Mouse (Mus musculus) kidney, embryonic 14.5 days (tissue): ENCODE results near the gene Piwil1. TPM values are rescaled to one million over a fixed set of nuclear protein-coding genes. Genes with fewer than 3 reads are reported as not detected.

Experiments used
- ATAC-seq: fragments of 200-750 bp; cut with Nextera tagmentation; 2 replicates; pipeline ENCODE4 v1.8.0; 2017; ENCODE audit warnings: moderate number of reproducible peaks, mild to moderate bottlenecking, moderate TSS enrichment, moderate library complexity; ENCODE audit not compliant: low FRiP score, low TSS enrichment
- H3K27ac ChIP-seq: fragments of 300-500 bp; sonication (generic); 2 replicates; pipeline ENCODE4 v1.5.1; 2014; ENCODE audit warnings: low read depth, mild to moderate bottlenecking, low read length, moderate library complexity, mixed read lengths
- H3K27me3 ChIP-seq: fragments of 300-500 bp; sonication (generic); 2 replicates; pipeline ENCODE4 v1.6.1; 2014; ENCODE audit warnings: mild to moderate bottlenecking, low read length; ENCODE audit not compliant: control insufficient read depth, insufficient read depth
- H3K36me3 ChIP-seq: fragments of 300-500 bp; sonication (generic); 2 replicates; pipeline ENCODE4 v1.6.1; 2014; ENCODE audit warnings: low read length, mixed read lengths; ENCODE audit not compliant: control insufficient read depth, insufficient read depth
- H3K4me1 ChIP-seq: fragments of 300-500 bp; sonication (generic); 2 replicates; pipeline ENCODE4 v1.6.1; 2014; ENCODE audit warnings: low read length, mixed read lengths; ENCODE audit not compliant: control insufficient read depth, insufficient read depth
- H3K4me2 ChIP-seq: fragments of 300-500 bp; sonication (generic); replicated peaks from 2 replicates; pipeline ENCODE4 v1.6.1; 2014; ENCODE audit warnings: low read depth, mild to moderate bottlenecking, low read length
- H3K4me3 ChIP-seq: fragments of 300-500 bp; sonication (generic); 2 replicates; pipeline ENCODE4 v1.5.1; 2014; ENCODE audit warnings: mild to moderate bottlenecking, low read length
- H3K9ac ChIP-seq: fragments of 300-500 bp; sonication (generic); 2 replicates; pipeline ENCODE4 v1.6.1; 2014; ENCODE audit warnings: low read depth, mild to moderate bottlenecking, low read length, moderate library complexity
- H3K9me3 ChIP-seq: fragments of 300-500 bp; sonication (generic); 2 replicates; pipeline ENCODE4 v1.6.1; 2016; ENCODE audit warnings: low read length; ENCODE audit not compliant: control insufficient read depth
- WGBS: fragments of 180-500 bp; shearing (Covaris S2); extraction: QIAGEN DNeasy Blood & Tissue Kit; methylation state at CpG from one replicate; pipeline ENCODE4 v1.1.7; 2014; 5-methylcytosine and 5-hydroxymethylcytosine counted together
- polyA plus RNA-seq: library from polyadenylated mRNA; unstranded; fragments of >200 nt; fragmentation: Nextera tagmentation; extraction: Ambion mirVana; gene quantifications from 2 replicates; pipeline ENCODE4 v1.2.1, GENCODE M21; 2014

Gene Piwil1
- polyA plus RNA-seq, 1 experiment from 2014 or later: not detected

DNA sequence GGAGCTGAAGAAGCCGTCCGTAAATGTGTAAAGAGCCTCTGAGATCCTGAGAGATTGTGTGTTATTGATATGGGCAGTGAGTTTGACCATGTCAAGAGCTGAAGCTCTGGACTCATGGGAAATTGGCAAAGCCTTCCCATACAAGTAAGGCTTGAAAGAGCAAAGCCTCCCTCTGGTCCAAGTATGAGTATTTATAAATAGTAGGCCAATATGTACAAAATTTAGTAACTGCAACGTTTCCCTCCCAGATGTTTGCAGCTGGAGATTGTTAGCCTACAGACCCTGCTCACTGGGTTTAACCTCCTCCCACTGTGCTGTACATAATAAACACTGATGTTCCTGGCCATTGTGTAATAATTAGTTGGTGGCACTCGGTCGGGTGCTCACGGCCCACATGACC lies 24.5 kb upstream of the Piwil1 start:
- Histone ChIP-seq H3K9me3 (no peaks in the 10 kb centered on the region), H3K4me2 (no peak overlapping the region), H3K4me3 (no peak overlapping the region), H3K4me1 (no peaks in the 10 kb centered on the region), H3K9ac (no peak overlapping the region), H3K27me3 (no peaks in the 10 kb centered on the region), H3K36me3 (no peaks in the 10 kb centered on the region), H3K27ac (no peak overlapping the region)
- ATAC-seq: no peak
- WGBS: 81% methylated on average over 6 of the region's 6 CpGs

- H3K27ac ChIP-seq: no peak overlapping the region
- H3K4me2 ChIP-seq: no peak overlapping the region
- H3K9ac ChIP-seq: no peak overlapping the region
- H3K27me3 ChIP-seq: no peaks in the 10 kb centered on the region
- peaks cover 4% of the 10 kb centered on the region; the same call in 1 of the 2 replicates for H3K9me3 ChIP-seq
- no peaks in the 10 kb centered on the region for H3K36me3 ChIP-seq
- 45% methylated on average over 5 of the region's 5 CpGs for WGBS
- H3K4me1 ChIP-seq: 0 out of 2 replicates have a peak, but pooled peaks cover 3% of the 10 kb centered on the region
- H3K4me3 ChIP-seq: no peak overlapping the region
- no peak for ATAC-seq
These were observed 20.9 kb upstream of the Piwil1 start for GRCm38 (mm10) chr5:128681456-128681855.

DNA sequence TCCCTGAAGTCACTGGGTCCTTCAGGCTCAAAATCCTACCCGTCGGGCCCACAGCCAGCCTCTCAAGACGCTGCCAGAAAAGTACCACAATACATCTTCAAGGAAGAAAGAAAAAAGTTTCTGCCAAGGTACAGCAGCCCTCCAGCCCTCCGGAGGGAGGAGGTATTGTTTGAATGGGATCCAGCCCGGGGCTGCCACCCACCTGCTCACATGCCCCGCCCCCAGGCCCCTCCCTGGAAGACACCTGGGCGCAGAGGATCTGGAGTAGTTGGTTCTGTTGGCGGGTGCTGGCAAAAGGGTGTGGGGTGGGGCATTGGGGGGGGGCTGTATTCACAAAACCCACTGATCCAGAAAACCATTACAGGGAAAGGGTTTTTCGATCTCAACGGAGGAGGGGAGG lies 18.1 kb upstream of the Piwil1 start:
- H3K4me3 ChIP-seq: peak overlapping the region; percentile 9; the same call in 1 of the 2 replicates
- peaks cover 7% of the 10 kb centered on the region; the same call in 1 of the 2 replicates for H3K9me3 ChIP-seq
- no peak overlapping the region for H3K9ac ChIP-seq
- H3K27ac ChIP-seq: no peak overlapping the region
- no peaks in the 10 kb centered on the region for H3K27me3 ChIP-seq
- WGBS: 9% methylated on average over 10 of the region's 10 CpGs
- 0 out of 2 replicates have a peak, but pooled peaks cover 3% of the 10 kb centered on the region for H3K4me1 ChIP-seq
- H3K4me2 ChIP-seq: peak overlapping the region; percentile 27
- ATAC-seq: peak; percentile 70; the same call in 1 of the 2 replicates
- H3K36me3 ChIP-seq: no peaks in the 10 kb centered on the region

GRCm38 (mm10) chr5:128684621-128685020 lies 17.7 kb upstream of the Piwil1 start:
- H3K4me3 ChIP-seq: no peak overlapping the region; the same call in 1 of the 2 replicates
- 0 out of 2 replicates have a peak, but pooled peaks cover 3% of the 10 kb centered on the region for H3K4me1 ChIP-seq
- H3K27ac ChIP-seq: no peak overlapping the region
- no peak overlapping the region for H3K9ac ChIP-seq
- WGBS: 12% methylated on average over 15 of the region's 15 CpGs
- H3K36me3 ChIP-seq: no peaks in the 10 kb centered on the region
- H3K9me3 ChIP-seq: peaks cover 7% of the 10 kb centered on the region; the same call in 1 of the 2 replicates
- peak overlapping the region; percentile 27 for H3K4me2 ChIP-seq
- H3K27me3 ChIP-seq: no peaks in the 10 kb centered on the region
- ATAC-seq: peak; percentile 76

DNA sequence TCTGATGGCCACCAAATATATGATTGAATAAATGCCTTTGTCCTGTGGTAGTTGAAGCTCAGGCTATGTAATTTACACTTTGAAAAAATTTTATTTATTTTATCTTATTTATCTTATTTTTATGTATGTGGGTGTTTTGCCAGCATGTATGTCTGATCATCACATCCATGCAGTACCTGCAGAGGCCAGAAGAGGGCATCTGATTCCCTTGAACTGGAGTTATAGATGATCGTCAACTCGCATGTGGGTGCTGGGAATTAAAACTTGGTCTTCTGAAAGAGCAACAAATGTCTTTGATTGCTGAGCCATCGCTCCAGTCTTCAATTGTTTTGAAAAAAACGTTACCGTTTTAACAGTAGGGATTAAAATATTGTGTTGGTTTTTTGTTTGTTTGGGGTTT lies 15.2 kb upstream of the Piwil1 start:
- WGBS: 90% methylated on average over 5 of the region's 5 CpGs
- H3K4me1 ChIP-seq: 0 out of 2 replicates have a peak, but pooled peaks cover 3% of the 10 kb centered on the region
- no peaks in the 10 kb centered on the region for H3K36me3 ChIP-seq
- H3K4me3 ChIP-seq: no peak overlapping the region
- H3K27me3 ChIP-seq: no peaks in the 10 kb centered on the region
- no peak for ATAC-seq
- no peak overlapping the region for H3K4me2 ChIP-seq
- H3K9me3 ChIP-seq: peaks cover 7% of the 10 kb centered on the region; the same call in 1 of the 2 replicates
- no peak overlapping the region for H3K27ac ChIP-seq
- no peak overlapping the region for H3K9ac ChIP-seq

DNA sequence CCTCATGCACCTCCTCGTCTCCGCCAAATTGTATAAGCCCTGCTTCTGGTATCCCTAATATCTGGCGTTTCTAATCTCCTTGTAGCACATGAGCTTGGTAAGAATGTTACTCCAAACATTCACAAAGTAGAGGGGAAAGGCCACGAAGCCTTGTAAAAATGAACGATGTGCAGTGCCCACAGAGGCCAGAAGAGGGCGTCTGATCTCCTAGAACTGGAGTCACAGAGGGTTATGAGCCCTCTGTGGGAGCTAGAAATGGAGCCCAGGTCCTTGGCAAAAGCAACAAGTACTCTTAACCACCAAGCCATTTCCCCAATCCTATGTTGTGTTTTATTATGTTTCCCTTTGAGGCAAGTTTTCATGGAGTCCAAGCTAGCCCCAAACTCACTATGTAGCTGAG lies 8.2 kb upstream of the Piwil1 start:
- 65% methylated on average over 6 of the region's 6 CpGs for WGBS
- H3K36me3 ChIP-seq: no peaks in the 10 kb centered on the region
- no peaks in the 10 kb centered on the region for H3K9me3 ChIP-seq
- no peak overlapping the region for H3K4me2 ChIP-seq
- H3K4me3 ChIP-seq: no peak overlapping the region
- no peaks in the 10 kb centered on the region for H3K4me1 ChIP-seq
- no peak overlapping the region for H3K27ac ChIP-seq
- H3K27me3 ChIP-seq: no peaks in the 10 kb centered on the region; the same call in 1 of the 2 replicates
- ATAC-seq: no peak
- no peak overlapping the region for H3K9ac ChIP-seq

DNA sequence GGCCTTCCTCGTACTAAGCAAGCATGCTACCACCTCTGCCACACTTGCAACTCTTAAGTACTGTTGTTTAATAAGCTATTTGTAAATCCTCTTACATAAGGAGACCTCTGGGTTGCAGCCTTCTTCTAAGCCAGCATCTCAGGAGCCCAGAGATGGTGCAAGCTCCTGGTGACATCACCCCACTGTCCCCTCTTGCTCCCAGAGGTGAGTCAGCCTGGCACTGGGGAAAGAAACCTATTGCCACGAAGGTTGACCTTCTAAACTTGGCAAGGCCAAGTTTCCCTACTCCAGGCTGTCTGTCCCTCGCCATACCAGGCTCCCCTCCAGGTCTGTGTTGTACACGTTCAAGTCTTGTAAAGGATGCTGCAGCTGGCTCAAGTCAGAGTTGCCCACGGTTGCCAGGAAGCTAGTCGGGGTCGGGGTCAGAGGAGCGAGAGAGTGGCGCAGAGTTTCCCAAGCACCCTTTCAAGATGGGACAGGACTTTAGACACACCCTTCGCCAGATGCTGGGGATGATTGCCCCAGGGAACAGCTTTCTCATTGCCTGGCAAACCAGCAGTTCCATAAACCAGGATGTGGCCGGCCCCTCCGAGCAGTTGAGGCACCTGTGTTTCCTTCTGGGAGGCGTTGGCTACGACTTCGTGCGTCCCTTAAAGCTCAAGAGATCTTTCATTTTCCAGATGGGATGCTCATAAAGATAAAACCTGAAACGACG lies 7.6 kb upstream of the Piwil1 start:
- H3K27me3 ChIP-seq: no peaks in the 10 kb centered on the region; the same call in 1 of the 2 replicates
- H3K36me3 ChIP-seq: no peaks in the 10 kb centered on the region
- WGBS: 74% methylated on average over 18 of the region's 18 CpGs
- no peak overlapping the region for H3K4me2 ChIP-seq
- no peak for ATAC-seq
- H3K9ac ChIP-seq: no peak overlapping the region
- H3K4me1 ChIP-seq: no peaks in the 10 kb centered on the region
- H3K27ac ChIP-seq: no peak overlapping the region
- no peak overlapping the region for H3K4me3 ChIP-seq
- H3K9me3 ChIP-seq: no peaks in the 10 kb centered on the region

- no peaks in the 10 kb centered on the region for H3K4me1 ChIP-seq
- H3K27ac ChIP-seq: no peak overlapping the region
- H3K4me3 ChIP-seq: no peak overlapping the region
- WGBS: 43% methylated on average over 10 of the region's 10 CpGs
- no peak for ATAC-seq
- no peaks in the 10 kb centered on the region for H3K36me3 ChIP-seq
- peak overlapping the region; percentile 27; the same call in 1 of the 2 replicates for H3K4me2 ChIP-seq
- H3K27me3 ChIP-seq: no peaks in the 10 kb centered on the region; the same call in 1 of the 2 replicates
- H3K9me3 ChIP-seq: no peaks in the 10 kb centered on the region
- H3K9ac ChIP-seq: no peak overlapping the region
These were observed 5.5 kb upstream of the Piwil1 start for GRCm38 (mm10) chr5:128696824-128697223.

DNA sequence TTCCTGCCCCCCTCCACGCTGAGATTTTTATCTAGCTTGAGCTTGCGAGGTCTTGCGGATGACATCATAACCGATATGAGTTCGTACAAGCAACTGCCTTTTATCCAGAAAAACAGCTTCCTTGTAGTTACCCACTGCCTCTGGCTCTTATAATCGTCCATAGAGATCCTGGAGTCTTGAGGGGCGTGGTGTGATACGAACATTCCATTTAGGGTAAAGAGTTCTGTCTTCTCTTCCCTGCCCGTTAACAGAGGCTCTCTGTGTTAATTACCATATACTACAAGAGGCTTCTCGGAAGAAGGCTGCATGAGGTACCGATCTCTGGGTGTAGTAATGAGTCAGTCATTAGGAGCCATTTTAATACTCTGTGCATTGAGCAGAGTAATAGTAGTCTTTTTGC lies 1.6 kb upstream of the Piwil1 start:
- WGBS: 63% methylated on average over 11 of the region's 11 CpGs
- Histone ChIP-seq H3K27me3 (no peaks in the 10 kb centered on the region; the same call in 1 of the 2 replicates), H3K27ac (no peak overlapping the region), H3K9ac (no peak overlapping the region), H3K4me2 (no peak overlapping the region), H3K4me1 (no peaks in the 10 kb centered on the region), H3K9me3 (no peaks in the 10 kb centered on the region), H3K4me3 (no peak overlapping the region), H3K36me3 (no peaks in the 10 kb centered on the region)
- no peak for ATAC-seq
